Comparison of ENCODE assay signal across 9 mouse cellular contexts in the genomic region with DNA sequence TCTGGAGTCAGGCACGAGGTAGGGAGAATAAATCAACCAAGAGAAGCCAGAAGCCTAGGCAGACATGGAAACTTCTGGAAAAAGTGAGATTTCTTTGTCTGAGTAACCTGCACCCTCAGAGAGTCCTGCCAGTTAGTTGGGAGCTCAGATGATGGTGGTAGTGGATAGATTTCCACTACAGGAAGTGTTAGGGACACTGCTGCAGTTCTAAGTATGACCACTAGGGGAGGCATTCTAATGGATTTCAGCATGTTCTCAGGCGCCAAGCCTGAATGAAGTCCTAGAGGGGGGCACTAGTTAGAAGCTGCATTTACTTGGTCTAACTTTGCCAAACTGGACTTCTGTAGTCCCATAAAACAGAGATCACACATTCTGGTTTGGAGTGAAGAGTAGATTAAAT. TPM values are rescaled to one million over a fixed set of nuclear protein-coding genes. Genes with fewer than 3 reads are reported as not detected.
DNase-seq lines count a peak whose midpoint lies in the region; ATAC-seq and TF ChIP-seq lines count a peak whose summit lies in the region.
"Had no signal": no experiment of that assay in that cellular context is flagged by ENCODE, and none has a peak within 500 bp of the region (broad histone marks: within the 10 kb centered on the region; RNA-seq: fewer than 3 reads in every experiment).

No protein-coding gene starts in this region.

- TF ChIP-seq POLR2A in heart, adult 2 months (IDR thresholded peaks at IDR 0.05; ENCODE audit: insufficient read depth, low read depth, low read length) = no peak

- no peak overlapping the region for H3K4me2 ChIP-seq in heart, embryonic 12.5 days

- 52% methylated on average over 2 of the region's 2 CpGs for WGBS in heart, adult 2 months
- 56% methylated on average over 2 of the region's 2 CpGs for WGBS in heart, embryonic 12.5 days

- H3K27me3 ChIP-seq in heart, adult 2 months (ENCODE audit: control insufficient read depth, insufficient read depth, low read length) = no peaks in the 10 kb centered on the region
- H3K27me3 ChIP-seq in heart, embryonic 12.5 days (replicated peaks) = no peaks in the 10 kb centered on the region

- H3K79me2 ChIP-seq in heart, adult 2 months (replicated peaks; ENCODE audit: control insufficient read depth, insufficient read depth, low read length) = no peaks in the 10 kb centered on the region

- intact Hi-C loops in heart, adult 2 months (cut with DNase I) = no loop called here

- H3K9me3 ChIP-seq in heart, embryonic 12.5 days (replicated peaks) = no peaks in the 10 kb centered on the region

- H3K4me1 ChIP-seq in heart, adult 2 months (ENCODE audit: control insufficient read depth, insufficient read depth, low read length) = no peaks in the 10 kb centered on the region
- H3K4me1 ChIP-seq in heart, embryonic 12.5 days (replicated peaks) = no peaks in the 10 kb centered on the region

- ATAC-seq in heart, embryonic 12.5 days (ENCODE audit: insufficient number of reproducible peaks, low FRiP score) = no peak

- H3K9ac ChIP-seq in heart, adult 2 months (ENCODE audit: low read depth, low read length) = no peak overlapping the region
- H3K9ac ChIP-seq in heart, embryonic 12.5 days = no peak overlapping the region

- no peak for DNase-seq in heart, adult 2 months
- peak; percentile 70 to 76 for DNase-seq in B cell, adult 2 months
- DNase-seq in adrenal gland, adult 2 months = peak; percentile 45
- DNase-seq in embryo, embryonic 11.5 days (ENCODE audit: low read depth, low spot score) = peak; percentile 37
- DNase-seq in layer of hippocampus, adult 11-12 months (ENCODE audit: low spot score) = peak; percentile 72
- DNase-seq in lung, postnatal 25 days (ENCODE audit: low spot score) = peak; percentile 57
- peak; percentile 72 for DNase-seq in testis, postnatal 10 days (ENCODE audit: low spot score)

- no peaks in the 10 kb centered on the region for H3K36me3 ChIP-seq in heart, adult 2 months (ENCODE audit: control insufficient read depth, insufficient read depth, low read length)
- no peaks in the 10 kb centered on the region for H3K36me3 ChIP-seq in heart, embryonic 12.5 days

- no peak overlapping the region for H3K4me3 ChIP-seq in heart, adult 2 months
- H3K4me3 ChIP-seq in heart, embryonic 12.5 days = no peak overlapping the region

- TF ChIP-seq EP300 in heart, adult 2 months (IDR thresholded peaks at IDR 0.05; ENCODE audit: insufficient read depth, low read depth, low read length) = no peak

- TF ChIP-seq CTCF in heart, adult 2 months (IDR thresholded peaks at IDR 0.05) = peak; percentile 98

- no peak overlapping the region for H3K27ac ChIP-seq in heart, adult 2 months
- H3K27ac ChIP-seq in heart, embryonic 12.5 days (ENCODE audit: poor library complexity, severe bottlenecking) = no peak overlapping the region

RNA-seq across cellular contexts. Expression of gene Il3, which starts 2.5 kb away (rescaled TPM):
- total RNA-seq in heart, adult 2 months (2021) = not detected
- polyA plus RNA-seq in heart, adult 2 months (2012; rRNA removed) = not detected in 2 replicates
- polyA plus RNA-seq in heart, embryonic 12.5 days (2016; fragmentation: Nextera tagmentation; extraction: Ambion mirVana) = not detected in 2 replicates
- not detected for total RNA-seq in adrenal gland, adult 2 months (2021)
- not detected in 2 replicates for polyA plus RNA-seq in adrenal gland, adult 2 months (2012; rRNA removed)
- total RNA-seq: left cerebral cortex, postnatal 36 days had no signal

RNA-seq across cellular contexts. Expression of gene Csf2, which starts 15.1 kb away (rescaled TPM):
- total RNA-seq in heart, adult 2 months (2021) = not detected
- not detected in 2 replicates for polyA plus RNA-seq in heart, adult 2 months (2012; rRNA removed)
- polyA plus RNA-seq in heart, embryonic 12.5 days (2016; fragmentation: Nextera tagmentation; extraction: Ambion mirVana) = not detected in 2 replicates
- total RNA-seq in adrenal gland, adult 2 months (2021) = not detected
- not detected in 2 replicates for polyA plus RNA-seq in adrenal gland, adult 2 months (2012; rRNA removed)
- total RNA-seq: left cerebral cortex, postnatal 36 days had no signal

RNA-seq across cellular contexts. Expression of gene Acsl6, which starts 39.1 kb away (rescaled TPM):
- 1 to 10 TPM; 6.0 to 7.2 TPM for total RNA-seq in heart, adult 2 months (2021)
- polyA plus RNA-seq in heart, adult 2 months (2012; rRNA removed) = 5.7 and 7.0 TPM in 2 replicates
- 0.40 and 0.55 TPM in 2 replicates for polyA plus RNA-seq in heart, embryonic 12.5 days (2016; fragmentation: Nextera tagmentation; extraction: Ambion mirVana)
- total RNA-seq in adrenal gland, adult 2 months (2021) = 1 to 10 TPM; 4.9 to 5.2 TPM
- polyA plus RNA-seq in adrenal gland, adult 2 months (2012; rRNA removed) = 1.2 and 1.9 TPM in 2 replicates

Comparison
In these comparisons a context has a peak if more than half of its experiments do, and no peak if none do; other contexts are left out.
1. DNase-seq: peak in B cell, adult 2 months (2 of 2), adrenal gland, adult 2 months (single experiment), embryo, embryonic 11.5 days (single experiment), layer of hippocampus, adult 11-12 months (single experiment), lung, postnatal 25 days (single experiment) and testis, postnatal 10 days (single experiment); none in heart, adult 2 months (0 of 2).